Mouse (Mus musculus): ENCODE results near the gene Fbxl13. TPM values are rescaled to one million over a fixed set of nuclear protein-coding genes. Genes with fewer than 3 reads are reported as not detected.

Gene Fbxl13
- total and polyA plus RNA-seq, 3 experiments = 0.14 to 0.30 (median 0.19) TPM

DNA sequence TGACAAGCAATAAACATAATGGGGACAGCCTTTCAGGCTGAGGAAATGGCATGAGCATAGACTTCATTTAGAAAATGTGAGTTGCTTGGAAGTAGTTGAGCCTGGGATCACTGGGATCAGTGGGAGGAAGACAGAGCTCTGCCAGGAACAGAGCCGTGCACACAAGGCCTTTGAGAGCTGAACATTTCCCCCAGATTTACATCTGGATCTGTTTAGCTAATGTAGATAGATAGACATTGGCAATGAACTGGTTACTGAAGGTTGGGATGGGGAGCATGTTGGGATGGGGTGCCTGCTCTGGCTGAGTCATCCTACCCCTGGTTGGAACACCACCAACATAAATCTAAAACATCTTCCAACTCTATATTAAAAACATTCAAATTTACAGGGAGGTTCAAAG, 138.5 kb downstream of the Fbxl13 start:
- no peak for DNase-seq (ENCODE audit: extremely low read depth)
- H3K27ac ChIP-seq (ENCODE audit: insufficient read depth, low read depth) = no peak overlapping the region
- no peaks in the 10 kb centered on the region for H3K27me3 ChIP-seq (replicated peaks)
- H3K4me2 ChIP-seq (ENCODE audit: insufficient read depth, low read depth, poor library complexity, severe bottlenecking) = no peak overlapping the region
- H3K4me3 ChIP-seq (replicated peaks in 1 of 3; ENCODE audit: low read depth in 2 of 3, low read length in 2 of 3, poor library complexity in 1 of 3) = no peak overlapping the region
- peaks cover 18 to 42% of the 10 kb centered on the region in 2 experiments for H3K4me1 ChIP-seq (ENCODE audit: control insufficient read depth in 1 of 2, insufficient read depth in 2 of 2)
- no peaks in the 10 kb centered on the region for H3K36me3 ChIP-seq (replicated peaks in 1 of 2; ENCODE audit: control insufficient read depth in 1 of 2, insufficient read depth in 1 of 2, low read length in 1 of 2)
- no peak for TF ChIP-seq IRF4 (IDR thresholded peaks at IDR 0.05; ENCODE audit: low read depth, low read length)
- TF ChIP-seq JUN (IDR thresholded peaks at IDR 0.05; ENCODE audit: insufficient read depth, low read depth, low read length) = no peak
- TF ChIP-seq USF1 (IDR thresholded peaks at IDR 0.05; ENCODE audit: low read depth, low read length) = no peak
- no peak for TF ChIP-seq E2F4 (IDR thresholded peaks at IDR 0.05; ENCODE audit: insufficient replicate concordance, low read depth, low read length)
- no peak for TF ChIP-seq PAX5 (IDR thresholded peaks at IDR 0.05; ENCODE audit: low read length)
- TF ChIP-seq TBP (conservative IDR thresholded peaks at IDR 0.05; ENCODE audit: low read depth, low read length) = no peak
- no peak for TF ChIP-seq USF2 (conservative IDR thresholded peaks at IDR 0.05; ENCODE audit: low read depth, low read length)
- no peak for TF ChIP-seq CHD2 (IDR thresholded peaks at IDR 0.05; ENCODE audit: low read length)
- TF ChIP-seq NRF1 (IDR thresholded peaks at IDR 0.05; ENCODE audit: low read depth, low read length) = no peak
- in situ Hi-C loops (cut with MboI; ENCODE audit: low pct_ligation_motif_present, low pct_unique_long_range_greater_than_20kb, low sequenced_read_pairs) = no loop called here
- H3K9me3 ChIP-seq (replicated peaks; ENCODE audit: low read length) = no peaks in the 10 kb centered on the region
- no peaks in the 10 kb centered on the region for H3K79me2 ChIP-seq (replicated peaks; ENCODE audit: control insufficient read depth, extremely low read depth, insufficient read depth, poor library complexity, severe bottlenecking)
- dilution Hi-C loops (cut with MboI; ENCODE audit: extremely low pct_ligation_motif_present, extremely low pct_unique_long_range_greater_than_20kb, low sequenced_read_pairs) = no loop called here
- H3K9ac ChIP-seq (ENCODE audit: insufficient read depth, low read depth) = no peak overlapping the region

DNA sequence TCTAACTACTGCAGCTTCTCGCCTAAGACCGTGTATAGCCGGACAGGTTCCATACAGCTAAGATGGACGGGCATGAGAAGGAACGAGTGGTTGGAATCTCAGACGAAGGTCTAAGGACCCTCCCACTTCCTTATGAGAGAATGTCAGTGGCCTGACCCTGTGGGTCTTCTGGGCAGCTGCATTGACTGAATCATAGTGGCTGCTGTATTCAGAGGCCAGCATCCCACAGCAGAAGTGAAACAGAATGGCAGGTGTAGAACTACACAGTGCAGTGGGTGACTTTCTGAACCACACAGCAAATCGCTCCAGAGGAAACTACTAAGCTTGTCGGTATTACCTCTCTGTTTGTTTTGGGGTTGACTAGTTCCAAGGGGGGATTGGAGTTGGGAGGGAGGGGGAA, 140.3 kb downstream of the Fbxl13 start:
- Histone ChIP-seq H3K4me1 (ENCODE audit: control insufficient read depth in 1 of 2, insufficient read depth in 2 of 2) (peaks cover 13 to 41% of the 10 kb centered on the region in 2 experiments), H3K9me3 (replicated peaks; ENCODE audit: low read length) (no peaks in the 10 kb centered on the region), H3K79me2 (replicated peaks; ENCODE audit: control insufficient read depth, extremely low read depth, insufficient read depth, poor library complexity, severe bottlenecking) (no peaks in the 10 kb centered on the region), H3K4me2 (ENCODE audit: insufficient read depth, low read depth, poor library complexity, severe bottlenecking) (peak overlapping the region; percentile 68), H3K27me3 (replicated peaks) (no peaks in the 10 kb centered on the region), H3K27ac (ENCODE audit: insufficient read depth, low read depth) (no peak overlapping the region), H3K9ac (ENCODE audit: insufficient read depth, low read depth) (no peak overlapping the region), H3K4me3 (replicated peaks in 1 of 3; ENCODE audit: low read depth in 2 of 3, low read length in 2 of 3, poor library complexity in 1 of 3) (no peak overlapping the region), H3K36me3 (replicated peaks in 1 of 2; ENCODE audit: control insufficient read depth in 1 of 2, insufficient read depth in 1 of 2, low read length in 1 of 2) (no peaks in the 10 kb centered on the region)
- dilution Hi-C loops (cut with MboI; ENCODE audit: extremely low pct_ligation_motif_present, extremely low pct_unique_long_range_greater_than_20kb, low sequenced_read_pairs) (no loop called here), in situ Hi-C loops (cut with MboI; ENCODE audit: low pct_ligation_motif_present, low pct_unique_long_range_greater_than_20kb, low sequenced_read_pairs) (no loop called here)
- peak; percentile 35 for DNase-seq (ENCODE audit: extremely low read depth)
- TF ChIP-seq MXI1 (IDR thresholded peaks at IDR 0.05; ENCODE audit: low read depth, low read length) (no peak), ELF1 (IDR thresholded peaks at IDR 0.05; ENCODE audit: low read depth, low read length) (0 out of 2 replicates have a peak, but pooled peaks have one; percentile 23), TCF12 (IDR thresholded peaks at IDR 0.05; ENCODE audit: low read depth, low read length) (peak; percentile 68), IRF4 (IDR thresholded peaks at IDR 0.05; ENCODE audit: low read depth, low read length) (peak; percentile 61; the same call in 1 of the 2 replicates), EP300 (IDR thresholded peaks at IDR 0.05; ENCODE audit: low read length) (peak; percentile 48; the same call in 1 of the 2 replicates)

Measured in CH12.LX (cell line).